Mouse (Mus musculus) frontal cortex, postnatal 25 days (tissue): ENCODE results near the gene Cyp26c1.

ENCODE experiments used
- DNase-seq, 2 experiments: peaks; one replicate each; pipeline ENCODE4 v3.0.0; 2022; ENCODE audit warnings: low spot score in 2 of 2

The Cyp26c1 gene

GRCm38 (mm10) chr19:37685281-37685680 is at the start of gene Cyp26c1:
Cyp26c1 (plus strand) TSS chr19:37685581.
- DNase-seq, result no peak

- DNase-seq, result no peak
Observed at GRCm38 (mm10) chr19:37647994-37648393, 37.4 kb upstream of the Cyp26c1 start.

GRCm38 (mm10) chr19:37650526-37650925 is 34.9 kb upstream of the Cyp26c1 start:
- DNase-seq, result no peak

GRCm38 (mm10) chr19:37654012-37654411 is 31.4 kb upstream of the Cyp26c1 start:
- DNase-seq, result no peak

- DNase-seq, result no peak
Observed at GRCm38 (mm10) chr19:37656441-37656840, 28.9 kb upstream of the Cyp26c1 start.

GRCm38 (mm10) chr19:37665256-37665655 is 20.1 kb upstream of the Cyp26c1 start:
- no peak for DNase-seq

- DNase-seq, result no peak
Observed at GRCm38 (mm10) chr19:37667855-37668594, 17.4 kb upstream of the Cyp26c1 start.

GRCm38 (mm10) chr19:37668657-37669056 is 16.7 kb upstream of the Cyp26c1 start:
- no peak for DNase-seq

- no peak for DNase-seq
Observed at GRCm38 (mm10) chr19:37669486-37669885, 15.9 kb upstream of the Cyp26c1 start.

- no peak for DNase-seq
Observed at GRCm38 (mm10) chr19:37673393-37673792, 12.0 kb upstream of the Cyp26c1 start.

GRCm38 (mm10) chr19:37686347-37686746 is 966 bp downstream of the Cyp26c1 start:
- no peak for DNase-seq

GRCm38 (mm10) chr19:37686941-37687850 is 1.8 kb downstream of the Cyp26c1 start:
- no peak for DNase-seq

- no peak for DNase-seq
Observed at GRCm38 (mm10) chr19:37689478-37689877, 4.1 kb downstream of the Cyp26c1 start.

- DNase-seq, result no peak
Observed at GRCm38 (mm10) chr19:37690716-37691115, 5.3 kb downstream of the Cyp26c1 start.

GRCm38 (mm10) chr19:37692879-37693278 is 7.5 kb downstream of the Cyp26c1 start:
- no peak for DNase-seq

- DNase-seq, result no peak
Observed at GRCm38 (mm10) chr19:37695146-37695545, 9.8 kb downstream of the Cyp26c1 start.

- DNase-seq, result no peak
Observed at GRCm38 (mm10) chr19:37695762-37696602, 10.6 kb downstream of the Cyp26c1 start.

- DNase-seq, result no peak
Observed at GRCm38 (mm10) chr19:37696603-37697334, 11.4 kb downstream of the Cyp26c1 start.

- no peak for DNase-seq
Observed at GRCm38 (mm10) chr19:37697335-37697636, 11.9 kb downstream of the Cyp26c1 start.

- DNase-seq, result no peak
Observed at GRCm38 (mm10) chr19:37697651-37698272, 12.4 kb downstream of the Cyp26c1 start, which contains the start of gene Cyp26a1. Cyp26a1 (plus strand) TSS chr19:37697798.
